Mouse (Mus musculus): ENCODE measurements around the gene Edf1.
A peak's percentile ranks its signal among the peaks of the same experiment; 100 is the strongest.

Gene Edf1

DNA sequence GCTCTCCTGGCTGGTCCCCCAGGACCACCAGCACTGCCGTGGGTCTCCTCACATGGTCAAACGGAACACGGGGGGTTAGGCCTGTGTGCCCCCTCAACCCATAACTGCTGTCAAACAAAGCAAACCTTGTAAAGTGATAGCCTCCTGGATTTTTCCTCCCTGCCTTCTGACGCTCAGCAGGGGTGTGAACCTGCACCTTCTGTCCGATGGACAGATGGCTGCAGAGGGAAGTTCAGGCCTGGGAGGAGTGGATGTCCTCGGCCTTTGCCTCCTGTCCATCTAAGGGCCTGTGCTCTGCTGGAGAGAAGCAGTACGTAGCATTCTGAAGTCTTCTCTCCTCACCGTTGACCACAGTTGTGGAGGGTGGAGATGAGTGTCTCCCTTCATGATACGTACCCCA is 4.3 kb downstream of the Edf1 start:
- DNase-seq (ENCODE audit: low spot score in 2 of 2) = no peak

DNA sequence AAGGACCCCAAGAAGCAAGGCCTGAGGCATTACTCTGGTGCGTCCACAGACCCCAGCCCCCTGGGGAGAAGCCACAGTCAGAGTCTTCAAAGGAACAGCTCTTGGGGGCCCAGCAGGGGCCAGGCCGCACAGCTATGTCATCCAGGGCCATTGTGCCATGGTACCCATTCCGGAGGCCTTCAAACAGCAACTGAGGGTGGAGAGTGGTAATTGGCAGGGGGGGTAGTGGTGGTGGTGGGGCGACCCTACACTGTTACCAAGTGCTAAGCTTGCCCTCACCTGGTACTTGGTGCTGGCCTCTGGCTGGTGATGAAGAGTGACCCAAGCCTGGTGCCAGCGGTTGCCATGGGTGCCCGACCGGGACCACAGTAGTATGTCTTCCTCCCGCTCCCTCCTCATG is 8.1 kb downstream of the Edf1 start:
- DNase-seq (ENCODE audit: low spot score in 2 of 2) = no peak

DNA sequence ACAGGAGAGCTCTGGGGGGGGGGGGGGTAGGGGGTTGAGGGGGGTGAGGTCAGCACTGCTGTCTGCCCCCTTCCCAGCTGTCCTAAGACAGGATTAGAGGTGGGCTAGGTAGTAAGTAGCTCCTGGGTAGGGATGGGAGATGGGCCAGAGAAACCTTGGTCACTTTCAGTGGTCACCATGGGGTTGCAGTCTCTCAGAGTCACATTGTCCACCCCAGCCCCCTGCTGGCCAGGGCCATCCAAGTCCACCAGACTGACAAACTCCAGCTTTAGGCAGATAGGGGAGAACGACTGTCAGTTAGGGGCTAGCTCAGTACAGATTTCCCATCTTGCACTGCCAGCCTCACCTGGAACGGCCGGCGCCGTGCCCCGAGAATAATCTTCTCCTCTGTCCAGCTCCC is 8.9 kb downstream of the Edf1 start:
- DNase-seq (ENCODE audit: low spot score in 2 of 2) = no peak

DNA sequence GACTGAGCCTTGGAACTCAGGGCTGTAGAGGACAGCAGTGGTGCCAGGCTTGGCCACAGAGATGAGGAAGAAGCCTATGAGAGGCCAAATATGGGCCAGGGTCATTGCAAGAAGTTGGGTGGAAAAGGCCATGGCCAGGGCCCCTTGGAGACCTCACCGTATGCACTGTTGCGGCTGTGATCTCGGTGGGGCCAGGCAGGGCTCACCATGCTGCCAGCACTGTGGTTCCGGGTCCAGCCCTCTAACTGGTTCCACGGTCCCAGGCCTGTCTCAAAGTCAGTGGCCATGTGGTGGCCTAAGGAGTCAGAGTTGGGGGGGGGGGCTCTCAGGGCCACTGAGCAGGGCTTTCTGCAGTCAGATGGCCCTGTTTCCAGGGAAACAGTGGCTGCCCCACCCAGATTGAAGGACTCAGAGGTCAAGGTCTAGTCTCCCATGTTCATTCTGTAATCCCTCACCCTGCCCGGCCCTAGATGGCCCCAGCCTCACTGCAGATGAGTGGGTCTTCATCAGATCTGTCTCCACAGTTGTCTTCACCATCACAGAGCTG is 10.9 kb downstream of the Edf1 start:
- DNase-seq (ENCODE audit: low spot score in 2 of 2) = no peak

DNA sequence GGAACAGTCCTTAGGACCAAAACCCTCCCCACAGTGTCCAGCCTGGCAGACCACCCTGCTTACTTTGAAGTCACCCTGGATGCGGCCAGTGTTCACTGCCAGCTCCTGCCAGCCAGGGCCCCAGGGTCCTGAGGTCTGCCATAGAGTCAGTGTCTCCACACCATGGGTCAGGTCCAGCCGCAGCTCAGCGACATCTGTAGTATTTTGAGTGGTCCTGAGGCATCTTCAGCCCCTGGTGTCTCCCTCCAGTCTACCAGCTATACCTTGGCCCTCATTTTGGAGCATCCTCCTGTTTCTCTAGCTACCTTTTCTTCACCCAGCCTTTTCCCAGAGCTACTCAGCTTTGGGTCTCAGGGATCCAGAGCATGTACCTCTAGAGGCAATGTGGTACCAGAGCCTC is 11.7 kb downstream of the Edf1 start:
- DNase-seq (ENCODE audit: low spot score in 2 of 2) = no peak

DNA sequence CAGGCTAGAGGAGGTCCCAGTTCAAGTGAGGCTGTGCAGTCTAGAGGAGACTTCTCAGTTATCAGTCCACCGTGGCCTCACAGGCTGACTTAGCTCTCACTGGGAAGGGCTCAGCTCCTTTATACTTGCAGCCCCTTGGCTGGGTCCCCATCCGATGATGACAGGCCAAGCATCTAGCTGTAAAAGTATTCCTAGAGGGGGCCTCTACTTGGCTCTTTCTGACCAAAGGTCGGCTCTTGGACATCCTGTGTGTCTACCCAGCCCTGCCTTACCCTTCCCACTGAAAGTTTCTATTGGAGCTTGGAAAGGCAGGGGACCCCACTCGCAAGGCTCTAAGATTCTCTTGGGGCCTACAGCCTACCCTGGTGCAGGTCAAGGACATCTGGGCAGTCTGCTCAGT is 13.6 kb downstream of the Edf1 start:
- no peak for DNase-seq (ENCODE audit: low spot score in 2 of 2)

DNA sequence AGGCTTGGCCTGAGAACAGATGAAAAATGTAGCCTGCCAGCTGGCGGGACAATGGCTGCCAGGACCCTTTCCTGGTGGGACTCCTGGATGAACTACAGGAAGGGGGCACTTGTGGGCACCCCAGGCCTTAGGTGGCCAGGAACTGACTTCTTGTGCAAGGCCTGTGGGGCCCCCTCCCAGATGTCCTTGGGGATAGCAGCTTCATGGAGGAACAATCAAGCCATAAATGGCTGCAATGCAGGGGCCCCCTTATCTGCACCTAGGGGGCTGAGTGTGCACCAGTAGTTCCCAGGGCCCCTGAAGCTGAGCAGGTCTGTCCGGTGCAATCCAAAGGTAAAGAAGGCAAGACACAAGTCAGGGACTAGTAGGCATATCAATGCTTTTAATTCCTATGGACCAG is 15.4 kb downstream of the Edf1 start:
- DNase-seq (ENCODE audit: low spot score in 2 of 2) = no peak

DNA sequence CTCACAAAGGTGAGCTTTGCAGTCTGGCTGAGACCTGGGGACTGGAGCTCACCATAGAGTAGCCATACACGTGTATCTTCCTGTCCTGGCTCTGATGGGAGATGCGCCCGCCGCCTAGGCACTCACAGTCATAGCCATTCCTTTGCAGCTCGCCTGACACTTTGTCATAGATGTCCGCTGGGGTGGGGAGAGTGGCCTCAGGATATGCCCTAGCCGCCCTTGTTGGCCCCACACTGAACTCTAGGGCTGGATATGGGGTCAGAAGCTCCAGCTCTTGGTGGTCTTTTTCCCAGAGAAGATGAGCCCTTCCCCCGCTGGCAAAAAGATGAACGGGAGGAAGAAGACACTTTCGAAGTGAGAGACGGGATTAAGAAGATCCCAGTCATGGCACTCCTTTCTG is 16.5 kb downstream of the Edf1 start:
- no peak for DNase-seq (ENCODE audit: low spot score in 2 of 2)

DNA sequence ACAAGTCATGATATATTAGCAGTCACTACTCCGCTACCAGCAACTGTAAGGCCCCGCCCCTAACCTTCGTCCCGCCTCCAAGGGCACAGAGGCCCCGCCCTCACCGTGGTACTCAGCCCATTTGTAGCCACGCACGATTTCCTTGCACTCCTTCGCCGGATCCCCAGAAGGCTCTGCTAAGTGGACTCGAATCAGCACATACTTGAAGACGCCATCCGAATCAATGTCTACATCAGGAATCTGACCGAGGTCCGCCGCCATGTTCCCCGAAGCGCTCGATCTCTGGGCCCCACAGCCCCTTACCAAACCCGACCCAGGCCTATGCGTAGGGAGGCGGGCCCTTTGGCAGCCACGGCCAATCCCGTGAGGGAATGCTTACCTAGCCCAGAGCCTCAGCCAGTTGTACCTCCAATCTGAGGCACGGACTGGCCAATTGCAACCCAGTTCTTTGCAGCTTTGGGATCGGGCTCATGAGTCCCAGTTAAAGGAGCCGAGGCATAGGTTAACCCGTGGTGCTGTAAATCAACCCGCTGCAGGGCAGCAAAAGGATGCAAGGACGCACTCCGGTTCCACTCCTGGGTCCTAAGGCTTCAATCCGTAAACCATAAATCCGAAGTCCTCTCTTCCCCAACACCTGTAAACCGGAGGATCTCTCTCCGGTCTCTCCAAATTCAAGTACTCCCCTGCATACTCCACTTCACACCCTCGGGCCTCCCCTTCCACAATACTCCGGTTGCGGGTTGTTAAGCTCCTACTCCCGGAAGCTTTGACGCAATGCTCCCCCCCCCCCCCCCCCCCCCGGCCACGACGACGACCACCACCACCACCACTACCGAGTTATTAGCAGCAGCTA is 17.2 kb downstream of the Edf1 start, which contains the start of the genes Mamdc4 and Phpt1:
Gene Mamdc4 (minus strand): TSS at position 267 of the 853 bp plus-strand sequence.
Gene Phpt1 (minus strand): TSS at position 646 of the 853 bp plus-strand sequence.
- DNase-seq (ENCODE audit: low spot score in 2 of 2) = peak; percentile 98 to 99

DNA sequence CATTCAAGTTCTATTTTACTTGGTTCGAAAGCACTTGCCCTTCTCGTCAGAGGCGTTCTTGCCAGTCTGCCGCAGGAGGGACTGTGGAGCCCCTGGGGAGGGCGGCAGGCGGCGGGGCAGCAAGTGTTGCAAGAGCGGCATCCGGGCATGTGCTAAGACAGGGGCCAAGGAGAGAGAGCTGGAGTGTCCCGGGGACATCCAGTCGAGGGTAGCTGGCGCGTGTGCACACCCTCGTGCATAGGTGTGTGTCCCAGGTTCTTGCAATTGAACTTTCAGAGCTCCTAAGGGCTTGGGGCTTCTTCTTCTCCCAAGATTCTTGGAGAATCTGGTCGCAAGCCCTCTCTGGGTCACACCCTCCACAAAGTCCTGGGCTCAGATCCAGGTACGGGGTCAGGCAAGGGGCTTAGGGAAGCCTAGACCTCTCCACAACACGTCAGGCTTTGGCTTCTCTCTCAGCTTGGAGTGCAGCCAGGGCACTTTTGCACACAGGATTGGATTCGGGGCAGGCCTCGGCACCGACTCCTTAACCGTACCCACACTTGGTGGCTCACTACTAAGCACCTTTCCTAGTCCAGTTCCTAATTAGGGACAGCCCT is 17.9 kb downstream of the Edf1 start:
- no peak for DNase-seq (ENCODE audit: low spot score in 2 of 2)

DNA sequence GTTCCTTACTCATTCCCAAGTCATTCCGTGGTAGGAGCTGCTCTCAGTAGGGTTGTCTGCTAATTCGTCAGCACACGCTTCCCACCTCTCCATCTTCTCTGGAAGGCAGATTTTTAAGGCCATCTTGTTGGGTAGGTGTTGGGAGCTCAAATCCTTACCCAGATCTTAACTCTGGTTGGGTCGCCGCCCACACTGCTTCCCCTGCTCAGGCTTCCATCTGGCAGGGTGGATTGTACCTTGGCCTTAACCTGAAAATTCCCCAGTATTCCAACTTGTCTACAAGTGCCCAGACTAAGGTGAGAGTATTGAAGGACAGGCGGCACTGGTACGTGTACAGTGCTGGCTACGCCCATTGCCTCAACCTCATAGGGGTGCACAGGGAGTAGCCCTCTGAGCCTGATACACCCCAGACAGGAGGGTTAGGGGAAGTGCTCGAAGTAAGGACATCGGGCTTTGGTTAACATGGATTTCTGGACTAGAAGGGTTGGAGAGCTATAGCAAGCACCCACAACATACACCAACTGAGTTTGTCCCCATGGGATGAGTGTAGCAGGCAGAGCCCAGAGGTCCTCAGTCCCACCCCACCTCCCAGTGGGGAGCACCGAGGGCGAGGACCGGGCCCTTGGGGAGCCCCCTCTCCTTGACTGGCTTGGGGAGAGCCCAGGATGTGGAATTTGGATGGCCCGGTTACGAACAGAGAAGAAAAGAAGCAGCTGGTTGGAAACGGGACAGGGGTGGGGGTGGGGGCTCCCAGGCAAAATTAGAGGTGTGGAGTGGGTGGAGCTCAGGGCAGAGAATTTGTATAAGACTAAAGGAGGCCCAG is 18.6 kb downstream of the Edf1 start:
- DNase-seq (ENCODE audit: low spot score in 2 of 2) = no peak

DNA sequence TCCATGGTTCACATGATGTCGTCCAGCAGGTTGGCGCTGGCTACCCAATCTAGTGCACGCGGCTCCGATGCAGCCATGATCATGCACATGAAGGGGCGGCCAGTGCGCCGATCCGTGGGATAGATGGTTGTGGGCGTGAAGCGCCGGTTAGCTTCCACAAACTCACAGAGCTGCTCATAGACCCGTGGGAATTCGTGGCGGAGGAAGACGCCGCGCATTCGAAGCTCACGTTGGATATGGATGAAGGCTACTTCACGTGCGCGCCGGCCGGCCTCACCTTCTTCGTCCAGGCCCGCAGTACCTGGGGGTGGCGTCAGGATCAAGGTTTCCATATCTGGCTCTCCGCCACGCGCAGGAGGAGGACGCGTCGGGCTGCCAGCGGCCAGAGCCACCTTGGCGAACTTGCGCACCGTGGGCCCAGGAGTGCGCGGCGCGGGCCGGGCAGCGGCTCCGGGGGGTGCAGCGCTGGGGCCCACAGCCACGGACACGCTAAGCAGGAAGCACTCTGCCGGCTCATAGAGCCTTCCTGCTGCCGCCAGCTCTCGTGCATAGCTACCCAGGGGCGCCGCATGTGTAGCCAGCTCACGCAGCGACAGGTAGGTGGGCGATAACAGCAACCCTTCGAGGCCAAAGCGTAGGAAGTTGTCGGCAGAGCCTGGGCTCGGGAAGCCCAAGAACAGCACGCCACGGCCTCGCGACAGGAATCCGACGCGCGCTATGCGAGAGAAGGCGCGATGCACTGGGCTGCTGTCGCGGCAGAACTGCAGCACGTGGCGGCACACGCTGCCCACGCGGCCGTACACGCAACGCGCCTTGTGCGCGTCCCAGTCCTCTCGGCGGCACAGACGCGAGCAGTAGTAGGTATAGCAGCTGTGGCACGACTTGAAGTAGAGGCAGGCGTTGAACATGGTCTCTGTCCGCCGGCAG is 19.6 kb downstream of the Edf1 start:
- no peak for DNase-seq (ENCODE audit: low spot score in 2 of 2)

DNA sequence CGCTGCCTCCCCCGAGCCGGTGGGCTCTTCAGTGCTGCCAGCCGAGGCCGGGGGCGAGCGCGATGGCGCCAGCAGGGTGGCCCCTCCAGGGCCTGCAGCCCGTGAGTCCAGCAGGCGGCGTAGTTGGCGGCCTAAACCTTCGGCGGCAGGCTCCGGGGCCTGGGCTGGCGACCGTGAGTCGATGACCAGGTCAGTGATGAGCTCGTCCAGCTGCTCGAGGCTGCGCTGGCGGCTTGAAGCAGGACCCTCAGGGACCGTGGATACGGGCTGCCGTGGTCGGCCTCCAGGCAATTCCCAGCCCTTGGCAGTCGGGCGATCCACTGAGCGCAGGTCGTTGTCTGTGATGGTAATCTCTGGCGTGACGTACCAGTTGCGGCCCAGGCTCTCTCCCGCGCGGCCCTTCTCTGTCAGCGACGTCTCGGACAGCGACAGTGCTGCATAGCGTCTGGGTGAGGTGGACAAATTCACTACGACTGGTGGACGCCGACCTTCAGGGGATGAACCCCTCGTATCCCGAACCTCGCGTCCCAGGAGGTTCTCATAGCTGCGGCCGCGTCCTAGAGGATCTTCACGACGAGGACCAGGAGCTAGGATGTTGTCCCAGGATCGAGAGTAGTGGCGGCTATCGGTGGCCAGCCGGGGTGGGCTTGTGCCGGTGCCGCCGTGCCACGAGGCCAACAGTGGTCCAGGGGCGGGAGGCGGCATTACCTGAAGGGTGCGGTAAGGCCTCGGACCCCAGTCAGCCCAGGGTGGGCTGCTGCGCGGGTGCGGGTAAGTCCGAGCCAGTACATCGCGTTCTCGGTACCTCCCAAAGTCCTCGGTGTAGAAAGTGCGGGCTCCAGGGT is 20.5 kb downstream of the Edf1 start:
- DNase-seq (ENCODE audit: low spot score in 2 of 2) = no peak

DNA sequence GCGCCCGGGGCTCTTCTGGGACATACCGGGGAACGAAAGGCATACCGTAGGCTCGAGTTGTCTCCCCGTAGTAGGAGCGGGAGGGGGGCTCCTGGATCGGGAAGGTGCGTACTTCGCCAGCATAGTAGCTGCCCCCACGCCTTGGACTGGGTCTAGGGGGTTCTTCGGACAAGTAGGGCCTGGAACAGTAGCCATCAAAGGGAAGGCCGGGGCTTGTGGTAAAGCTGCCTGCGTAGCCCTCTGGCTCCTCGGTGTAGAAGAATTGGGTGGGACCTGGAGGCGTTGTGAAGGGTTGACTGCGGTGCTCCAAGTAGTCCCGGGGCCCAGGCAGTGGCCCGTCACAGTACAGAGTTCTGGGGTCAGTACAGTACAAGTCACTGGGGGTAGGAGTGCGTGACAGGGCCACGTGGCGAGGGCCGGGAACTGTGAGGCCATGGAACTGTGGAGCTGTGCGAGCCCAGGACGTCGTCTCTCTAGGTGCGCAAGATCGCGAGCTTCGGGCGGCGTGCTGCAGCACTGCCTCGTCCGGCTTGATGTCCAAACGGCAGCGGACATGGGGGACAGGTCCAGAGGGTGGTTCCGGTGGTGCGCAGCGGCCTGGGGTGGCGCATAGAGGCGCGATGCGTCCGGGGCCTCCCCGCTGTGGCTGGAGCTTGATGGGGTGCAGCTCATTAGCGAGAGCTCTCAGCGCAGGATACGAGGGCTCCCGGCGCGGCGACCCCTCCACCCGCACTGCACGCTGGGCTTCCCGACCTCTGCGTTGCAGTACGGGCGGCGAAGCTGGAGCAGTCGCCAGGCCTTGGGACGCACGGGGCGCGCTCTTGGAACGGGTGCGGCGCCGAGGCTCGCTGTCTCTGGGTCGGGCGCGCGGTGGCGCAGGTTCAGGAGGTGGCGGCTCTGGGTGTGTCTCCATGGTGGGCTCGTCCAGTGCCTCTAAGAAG is 21.4 kb downstream of the Edf1 start:
- no peak for DNase-seq (ENCODE audit: low spot score in 2 of 2)

DNA sequence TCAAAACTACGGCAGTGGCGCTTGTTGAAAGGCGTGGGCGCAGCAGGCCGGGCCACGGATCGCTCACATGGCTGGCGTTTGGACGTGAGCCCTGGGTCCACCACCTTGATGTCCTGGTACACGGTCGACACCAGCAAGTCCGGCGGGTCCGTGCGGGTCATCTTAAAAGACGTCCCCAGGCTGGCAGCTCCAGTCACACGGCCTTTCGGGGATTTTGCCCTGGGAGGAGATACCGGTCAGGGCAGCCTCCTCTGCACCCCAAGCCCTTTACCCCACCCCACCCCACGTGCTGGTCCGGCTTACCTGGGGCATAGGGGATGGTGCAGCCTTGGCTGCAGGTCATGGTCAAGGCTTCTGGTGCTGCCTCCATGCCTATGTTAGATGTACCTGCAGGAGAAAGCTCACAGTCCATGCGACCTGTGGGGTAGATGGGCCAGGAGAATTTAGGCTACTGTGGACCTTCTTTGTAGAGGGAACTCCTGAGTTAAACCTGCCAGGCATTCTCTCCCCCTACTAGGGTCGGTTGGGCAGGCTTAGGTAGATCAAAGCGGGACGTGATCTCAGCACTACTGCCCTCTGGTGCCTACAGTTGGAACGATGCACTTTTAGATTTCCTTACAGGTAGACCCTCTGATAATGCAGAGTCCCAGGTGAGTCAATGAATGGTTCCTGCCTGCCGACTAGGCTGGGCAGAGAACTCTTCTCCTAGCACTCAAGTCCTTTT is 22.3 kb downstream of the Edf1 start:
- DNase-seq (ENCODE audit: low spot score in 2 of 2) = no peak

DNA sequence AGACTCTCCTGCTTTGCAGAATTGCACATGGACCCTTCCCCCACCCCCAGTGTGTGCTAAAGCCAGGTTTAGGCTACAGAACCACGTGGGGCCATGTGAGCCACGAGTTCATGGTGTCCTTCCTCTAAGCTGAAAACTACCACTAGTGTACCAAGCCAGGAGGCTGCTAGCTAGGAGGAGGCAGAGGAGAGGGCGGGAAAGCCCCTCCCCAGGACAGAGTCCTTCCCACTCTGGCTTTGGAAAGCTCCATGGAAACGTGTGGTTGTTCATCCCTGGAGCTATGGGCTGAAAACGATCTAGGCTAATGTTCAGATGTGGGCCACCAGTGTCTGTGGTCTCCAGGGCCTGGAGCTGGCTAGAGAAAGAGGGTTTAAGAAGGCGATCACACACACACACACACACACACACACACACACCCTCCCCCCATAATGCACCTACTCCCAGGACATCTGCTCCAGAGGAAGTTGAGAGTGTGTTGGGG is 23.0 kb downstream of the Edf1 start:
- DNase-seq (ENCODE audit: low spot score in 2 of 2) = no peak

DNA sequence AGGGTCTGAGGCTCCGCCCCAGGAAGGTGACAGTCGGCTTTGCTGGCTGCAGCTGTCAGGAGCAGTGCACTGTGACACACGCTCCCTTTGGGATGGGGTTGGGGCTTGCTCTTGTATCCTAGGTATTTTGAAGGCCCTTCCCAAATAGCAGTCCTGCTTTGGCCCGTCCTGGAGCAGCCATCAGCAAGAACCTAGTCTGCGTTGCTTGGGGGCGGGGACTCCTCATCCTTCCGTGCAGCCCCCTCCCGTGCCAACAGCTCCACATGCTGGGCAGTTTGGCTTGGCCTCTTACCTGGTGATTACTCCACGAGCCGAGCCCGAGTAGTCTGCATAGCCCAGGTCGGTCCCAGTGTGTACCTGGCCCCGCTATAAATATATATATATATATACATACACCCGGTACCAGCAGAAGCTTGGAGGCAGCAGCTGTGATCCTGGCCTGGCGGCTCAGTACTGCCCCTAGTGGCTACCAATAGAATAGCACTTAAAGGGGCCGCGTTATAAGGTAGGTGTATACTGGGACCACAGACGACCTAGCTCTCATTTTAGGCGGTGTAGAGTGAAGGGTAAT is 23.7 kb downstream of the Edf1 start, which contains the start of gene Ajm1:
Gene Ajm1 (minus strand): TSS at position 464 of the 571 bp plus-strand sequence.
- DNase-seq (ENCODE audit: low spot score in 2 of 2) = peak; percentile 58 to 75

DNA sequence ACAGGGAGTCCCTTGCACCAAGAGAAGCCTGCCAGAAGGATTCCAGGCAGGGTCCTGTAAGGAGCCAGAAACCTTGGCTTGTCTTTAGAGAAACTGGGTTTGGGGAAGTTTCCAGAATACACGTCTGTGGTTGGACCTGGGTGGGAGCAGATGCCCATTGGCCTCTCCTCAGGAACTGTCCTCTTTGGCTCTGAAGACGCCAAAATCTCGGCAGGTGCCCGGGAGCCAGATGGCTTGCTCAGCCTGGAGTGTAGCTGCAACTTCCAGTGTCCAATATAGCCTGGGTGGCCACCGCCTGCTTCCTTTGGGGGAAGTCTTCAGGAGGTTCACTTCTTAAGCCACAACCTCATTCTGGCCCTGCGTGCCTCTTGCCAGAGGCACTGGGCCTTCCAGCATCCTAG is 24.3 kb downstream of the Edf1 start:
- no peak for DNase-seq (ENCODE audit: low spot score in 2 of 2)

Measured in heart, adult 9 months (tissue).